Mouse (Mus musculus) olfactory bulb, adult 2 months (tissue): Measurements from ENCODE around the gene Arfgap2.

Source experiments
- CTCF ChIP-seq: fragments of 200-500 bp; IDR thresholded peaks from 2 replicates; pipeline ENCODE4 v1.5.1; 2012; ENCODE audit warnings: low read depth, mild to moderate bottlenecking, low read length, moderate library complexity; ENCODE audit not compliant: insufficient read depth
- POLR2A ChIP-seq: fragments of 200-500 bp; IDR thresholded peaks from 2 replicates; pipeline ENCODE4 v1.6.1; 2012; ENCODE audit warnings: mild to moderate bottlenecking, low read depth, low read length, moderate library complexity; ENCODE audit not compliant: insufficient read depth

GRCm38 (mm10) chr2:91252001-91252400, 12.8 kb upstream of the Arfgap2 start:
- TF ChIP-seq CTCF (no peak), POLR2A (no peak)
